Mouse (Mus musculus) liver (tissue): ENCODE measurements around the gene Sass6.
"Not testable (repeated sequence)": the region's sequence is repeated elsewhere in the genome, so short reads cannot be mapped to it uniquely, and the experiment has no call there.

Source experiments
- DNase-seq: peaks from one replicate; pipeline ENCODE4 v3.0.0-alpha.2; 2020; ENCODE audit warnings: mixed read lengths

Sass6 gene

DNA sequence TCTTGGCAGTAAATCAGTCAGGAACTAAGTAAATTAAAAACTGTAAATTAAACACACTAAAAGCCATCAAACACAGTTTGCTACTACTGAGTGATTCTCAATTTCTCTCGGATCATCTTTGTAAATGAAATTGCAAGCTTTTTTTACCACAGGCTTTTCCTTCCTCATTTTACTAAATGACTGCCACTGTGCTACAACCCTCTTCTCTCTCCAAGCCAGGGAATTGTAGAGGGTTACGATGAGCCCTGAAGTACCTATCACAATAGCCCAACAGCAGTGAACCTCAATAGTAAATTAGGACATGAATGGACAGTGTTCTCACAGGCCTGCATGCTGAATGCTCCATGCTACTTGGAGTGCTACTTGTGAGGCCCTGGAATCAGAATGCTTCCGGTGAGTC is 39.3 kb downstream of the Sass6 start:
- no peak for DNase-seq

DNA sequence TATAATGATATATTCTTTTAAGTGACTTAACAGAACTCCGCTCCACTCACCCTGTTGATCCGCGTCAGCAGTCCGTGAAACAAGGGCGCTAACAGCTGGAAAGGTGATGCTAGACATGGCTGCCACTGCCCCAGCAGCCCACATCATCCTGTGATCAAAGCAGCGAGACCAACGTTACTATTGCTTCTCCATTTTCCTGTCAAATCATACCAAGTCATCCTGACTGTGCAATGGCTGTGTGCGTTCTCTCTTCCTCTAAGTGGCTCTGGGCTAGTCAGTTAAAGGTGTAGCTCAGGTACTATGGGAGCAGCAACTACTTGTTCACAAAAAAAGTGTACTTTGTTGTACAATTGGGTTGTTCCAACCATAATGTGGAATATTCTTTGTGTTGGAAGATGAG is 40.1 kb downstream of the Sass6 start:
- DNase-seq, result no peak

DNA sequence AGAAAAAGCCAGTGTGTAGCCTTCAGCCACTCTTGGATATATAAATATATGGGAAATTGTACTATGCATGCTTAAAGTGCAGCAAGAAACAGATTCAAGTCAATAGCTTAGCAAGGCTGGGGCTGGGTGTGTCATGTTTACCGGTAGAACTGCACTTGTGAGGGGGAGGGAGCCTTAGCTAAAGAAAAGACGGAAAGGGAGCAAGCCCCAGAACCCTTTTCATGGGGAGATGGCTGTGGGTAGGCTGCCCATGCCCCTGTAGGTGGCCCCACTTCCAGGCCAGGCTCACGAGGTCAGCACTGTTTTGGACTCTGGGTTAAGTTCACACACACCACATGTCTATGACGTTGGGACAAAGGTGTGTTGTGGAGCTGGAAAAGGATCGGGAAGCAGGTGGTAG is 41.0 kb downstream of the Sass6 start:
- DNase-seq, result no peak

DNA sequence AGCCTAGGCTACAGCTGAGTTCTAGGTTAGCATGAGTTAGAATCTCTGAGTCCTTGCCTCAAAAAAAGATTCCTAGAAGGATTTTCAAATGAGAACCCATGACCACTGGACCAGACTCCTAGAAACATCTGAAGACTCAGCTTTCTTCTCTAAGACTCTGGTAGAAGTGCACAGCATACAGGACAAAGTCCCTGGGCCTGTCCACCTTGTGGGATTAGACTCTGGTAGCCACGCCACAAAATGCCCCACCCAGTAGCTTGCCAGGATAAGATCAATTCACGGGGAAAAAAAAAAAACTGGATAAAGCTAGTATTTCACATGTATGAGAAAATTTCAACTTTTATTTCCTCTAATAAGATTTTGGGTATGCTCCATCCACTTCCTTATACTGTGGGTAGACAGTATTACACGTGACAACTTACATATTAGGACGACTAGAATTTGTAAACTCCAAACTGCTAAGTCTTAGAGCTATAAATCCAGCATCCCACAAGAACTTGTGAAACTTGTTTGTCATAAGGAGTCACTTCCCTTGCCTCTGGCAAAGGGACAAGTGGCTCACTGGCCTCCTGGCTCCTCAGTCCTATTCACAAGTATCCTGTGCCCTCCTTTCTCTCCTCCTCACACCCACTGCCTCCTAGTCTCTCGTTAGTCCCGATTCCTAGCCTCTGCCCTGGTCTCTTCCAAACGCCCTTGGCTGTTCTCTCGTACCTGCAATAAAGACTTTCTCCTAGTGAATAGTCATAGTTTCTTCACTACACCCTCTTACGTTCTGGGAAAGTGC is 43.1 kb downstream of the Sass6 start:
- DNase-seq, result no peak

DNA sequence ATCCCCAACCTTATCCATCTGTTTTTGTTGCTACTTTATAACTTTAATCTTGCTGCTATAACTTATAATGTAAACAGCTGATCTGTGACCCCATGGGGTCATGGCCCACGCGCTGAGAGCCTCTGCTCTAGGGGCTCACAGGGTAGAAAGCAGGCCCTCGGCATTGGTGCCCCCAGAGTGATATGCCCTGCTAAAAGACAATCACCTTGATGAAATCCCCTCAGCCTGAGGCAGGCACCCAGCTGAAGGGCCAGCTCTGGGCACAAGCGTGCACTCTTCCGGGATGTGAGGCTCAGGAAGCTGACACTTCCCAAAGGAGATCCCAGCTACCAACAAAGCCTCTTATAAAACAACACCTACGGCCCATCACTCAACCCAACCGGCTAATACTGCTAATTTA is 43.8 kb downstream of the Sass6 start:
- no peak for DNase-seq

DNA sequence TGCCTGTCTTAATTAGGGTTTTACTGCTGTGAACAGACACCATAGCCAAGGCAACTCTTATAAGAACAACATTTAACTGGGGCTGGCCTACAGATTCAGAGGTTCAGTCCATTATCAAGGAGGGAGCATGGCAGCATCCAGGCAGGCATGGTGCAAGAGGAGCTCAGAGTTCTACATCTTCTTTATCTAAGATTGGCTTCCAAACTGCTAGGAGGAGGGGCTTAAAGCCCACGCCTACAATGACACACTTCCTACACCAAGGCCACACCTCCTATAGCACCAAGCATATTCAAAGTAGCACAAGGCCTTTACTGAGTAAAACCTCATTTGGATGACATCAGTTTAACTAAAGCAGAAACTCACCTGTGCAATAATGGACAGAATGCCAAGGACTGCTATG is 45.2 kb downstream of the Sass6 start:
- DNase-seq, result no peak

DNA sequence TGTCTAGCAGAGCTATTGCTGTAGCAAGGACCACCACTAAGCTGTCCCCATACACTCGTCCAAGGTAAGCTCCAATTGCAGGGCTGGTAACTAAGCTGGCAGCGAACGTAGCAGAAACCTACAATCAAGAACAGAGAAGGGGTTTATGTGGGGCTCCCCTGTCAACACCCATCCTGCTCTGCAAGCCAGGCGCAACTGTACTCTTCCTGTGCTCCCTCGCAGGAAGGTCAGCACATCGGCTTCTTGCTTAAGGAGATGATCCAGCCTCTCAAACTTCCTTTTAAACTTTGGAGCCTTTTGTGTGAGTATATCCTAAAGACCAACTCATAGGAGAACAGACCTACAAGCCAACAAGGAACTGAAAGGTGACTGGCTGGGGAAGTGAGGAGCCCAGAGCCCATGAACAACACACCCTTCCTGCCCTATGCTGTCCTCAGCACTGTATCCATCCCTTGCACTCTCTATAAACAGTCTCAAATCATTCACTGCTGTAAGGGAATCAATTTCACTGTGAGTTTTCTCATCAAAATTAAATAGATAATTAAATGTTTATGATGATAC is 47.1 kb downstream of the Sass6 start:
- DNase-seq, result no peak

DNA sequence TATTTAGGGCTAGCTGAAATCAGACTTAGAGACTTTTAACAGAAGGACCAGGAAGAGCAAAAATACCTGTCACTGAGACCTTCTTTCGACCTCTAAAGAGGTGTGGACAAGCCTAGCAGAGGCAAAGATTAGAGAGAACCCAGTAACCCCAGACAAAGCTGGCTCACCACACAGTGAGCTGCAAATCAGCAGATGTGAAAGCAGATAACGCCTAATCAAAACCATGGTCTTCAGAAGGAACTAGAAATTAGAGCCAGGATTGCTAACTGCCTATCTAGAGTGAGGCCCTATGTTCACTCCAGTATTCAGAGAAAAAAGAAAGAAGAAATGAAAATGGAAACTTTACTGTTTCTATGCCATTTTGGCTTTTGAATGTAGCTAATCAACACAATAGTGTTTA is 47.6 kb downstream of the Sass6 start:
- no peak for DNase-seq

DNA sequence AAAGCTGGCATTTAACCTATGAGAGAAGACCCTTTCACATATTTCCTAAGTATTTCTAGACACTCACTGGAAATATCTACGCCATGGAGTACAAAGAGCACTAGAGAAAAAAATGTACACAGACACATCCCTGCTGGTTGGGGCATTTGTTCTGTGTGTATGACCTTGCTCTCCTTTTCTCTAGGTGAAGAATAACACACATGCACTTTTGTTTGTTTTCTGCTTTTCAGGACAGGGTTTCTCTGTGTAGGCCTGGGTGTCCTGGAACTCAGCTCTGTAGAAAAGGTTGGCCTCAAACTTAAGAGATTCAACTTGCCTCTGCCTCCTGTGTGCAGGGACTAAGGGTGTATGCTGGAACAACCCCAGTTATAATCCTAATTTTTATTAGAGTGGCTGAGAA is 51.6 kb downstream of the Sass6 start:
- no peak for DNase-seq

DNA sequence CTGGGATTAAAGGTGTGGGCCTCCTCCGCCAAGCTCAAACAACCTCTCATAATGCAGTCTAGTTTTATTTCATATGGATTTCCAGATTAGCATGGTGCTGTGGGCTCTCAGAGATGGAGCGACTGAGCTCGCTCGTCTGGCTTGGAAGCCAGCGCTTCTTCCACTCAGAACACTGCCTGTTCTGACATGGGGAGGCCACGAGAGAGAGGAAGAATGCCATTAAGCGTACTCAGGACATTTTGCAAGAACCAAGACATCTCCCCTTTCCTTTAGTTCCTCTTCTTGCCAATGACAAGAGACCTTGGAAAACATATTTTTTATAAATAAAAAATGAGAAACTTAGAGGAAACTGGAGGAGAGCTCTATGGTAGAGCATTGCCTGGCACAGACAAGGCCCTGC is 54.0 kb downstream of the Sass6 start:
- DNase-seq, result no peak

DNA sequence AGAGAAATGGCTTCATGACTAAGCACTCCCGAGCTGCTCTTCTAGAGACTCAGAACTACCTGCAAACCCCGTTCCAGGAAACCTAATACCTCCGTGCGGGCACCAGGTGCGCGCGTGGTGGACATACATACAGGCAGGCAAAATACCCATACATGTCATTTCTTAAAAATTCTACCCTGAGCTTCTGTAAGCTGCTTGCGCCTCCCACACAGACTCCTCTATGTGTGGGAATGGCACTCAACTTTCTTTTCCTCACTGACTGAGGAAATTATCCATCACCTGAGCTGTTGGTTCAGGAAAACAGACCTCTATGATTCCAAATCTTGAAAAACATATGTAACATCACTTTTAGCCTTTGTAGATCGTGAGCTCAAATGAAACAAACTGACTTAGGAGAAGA is 55.9 kb downstream of the Sass6 start:
- DNase-seq, result no peak

DNA sequence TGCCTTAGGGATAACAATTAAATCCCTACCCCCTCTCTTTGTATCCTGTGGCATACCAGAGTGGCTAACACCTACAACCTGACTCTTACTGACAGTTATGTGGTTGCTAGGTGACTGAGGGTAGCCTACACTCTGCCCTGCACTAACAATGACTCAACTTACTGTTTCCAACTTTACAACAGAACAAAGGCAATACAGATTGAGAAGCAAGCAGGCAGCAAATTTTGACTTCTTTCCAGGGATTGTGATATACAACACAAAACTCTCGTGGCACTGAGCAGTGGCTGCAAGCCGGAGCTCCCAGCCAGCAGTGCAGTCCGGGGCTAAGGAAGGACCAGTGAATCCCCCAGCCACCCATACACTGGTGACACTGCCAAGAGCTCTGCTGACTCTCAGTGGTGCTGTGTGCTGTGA is 57.3 kb downstream of the Sass6 start:
- no peak for DNase-seq

DNA sequence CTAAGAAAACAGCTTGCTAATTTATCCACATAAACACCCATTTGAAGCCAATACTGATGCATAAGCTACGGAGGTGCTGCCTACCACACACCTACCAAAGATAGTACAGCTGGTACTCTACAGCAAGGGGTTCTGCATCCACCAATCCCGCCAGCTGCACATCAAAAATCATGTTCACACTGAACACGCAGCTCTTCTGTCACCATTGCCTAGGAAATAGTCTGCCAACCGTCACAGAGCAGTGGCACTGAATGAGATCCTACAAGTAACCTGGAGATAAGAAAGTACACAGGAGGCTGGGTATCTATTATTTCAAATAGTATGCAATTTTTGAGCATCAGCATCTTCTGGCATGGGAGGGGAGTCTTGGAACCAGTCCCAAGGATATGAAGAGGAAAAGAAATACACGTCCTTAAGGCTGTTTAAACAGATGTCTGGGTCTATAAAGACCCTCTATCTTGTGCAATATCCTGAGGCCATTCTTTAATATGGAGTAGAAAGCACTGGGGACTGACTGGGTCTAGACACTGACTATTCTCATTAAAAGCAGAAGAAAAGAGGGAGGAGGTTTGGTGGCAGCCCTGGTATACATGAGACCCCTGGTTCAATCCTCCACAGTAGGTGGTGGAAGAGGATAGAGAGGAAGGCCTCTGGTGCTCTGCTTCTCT is 58.6 kb downstream of the Sass6 start:
- no peak for DNase-seq

DNA sequence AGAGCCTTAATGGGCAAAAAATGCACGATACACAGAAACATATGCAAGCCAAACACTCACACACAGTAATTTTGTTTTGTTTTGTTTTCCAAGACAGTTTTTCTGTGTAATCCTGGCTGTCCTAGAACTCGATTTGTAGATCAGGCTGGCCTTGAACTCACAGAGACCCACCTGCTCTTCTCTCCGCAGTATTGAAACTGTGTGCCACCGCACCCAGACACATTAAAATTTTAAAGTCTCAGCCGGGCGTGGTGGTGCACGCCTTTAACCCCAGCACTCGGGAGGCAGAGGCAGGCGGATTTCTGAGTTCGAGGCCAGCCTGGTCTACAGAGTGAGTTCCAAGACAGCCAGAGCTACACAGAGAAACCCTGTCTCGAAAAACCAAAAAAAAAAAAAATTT is 59.3 kb downstream of the Sass6 start:
- DNase-seq, result not testable (repeated sequence)

DNA sequence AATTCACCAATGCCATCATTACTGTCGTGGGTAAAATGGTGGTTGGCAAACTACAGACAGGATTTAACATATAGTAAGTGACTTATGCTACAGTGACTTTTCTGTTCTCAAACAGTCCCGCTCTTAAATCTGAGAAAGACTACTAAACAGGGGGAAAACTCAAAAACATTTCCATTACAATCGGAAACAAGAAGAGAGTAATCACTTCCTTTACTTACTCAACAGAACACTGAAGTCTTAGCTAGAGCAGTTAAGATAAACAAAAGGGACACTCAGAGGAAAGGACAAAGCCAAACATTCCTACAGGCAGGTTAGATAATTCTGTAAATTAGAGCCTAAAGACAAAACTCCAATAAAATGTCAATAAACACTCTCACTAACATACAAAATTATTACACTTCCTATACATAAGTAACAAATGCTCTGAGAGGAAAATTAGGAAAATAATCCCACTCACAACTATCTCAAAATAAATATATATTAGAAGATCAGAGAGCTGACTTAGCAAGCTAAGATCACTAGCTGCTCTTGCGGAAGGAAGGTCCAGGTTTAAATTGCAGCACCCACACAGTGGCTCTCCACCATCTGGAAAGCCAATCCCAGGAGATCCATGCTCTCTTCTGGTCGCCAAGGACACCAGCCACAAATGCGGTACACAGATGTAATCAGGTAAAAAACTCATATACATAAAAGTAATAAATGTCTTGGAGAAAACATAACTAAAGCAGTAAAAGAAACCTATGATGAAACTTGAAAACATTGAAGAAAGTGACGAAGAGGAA is 61.6 kb downstream of the Sass6 start:
- DNase-seq, result no peak

DNA sequence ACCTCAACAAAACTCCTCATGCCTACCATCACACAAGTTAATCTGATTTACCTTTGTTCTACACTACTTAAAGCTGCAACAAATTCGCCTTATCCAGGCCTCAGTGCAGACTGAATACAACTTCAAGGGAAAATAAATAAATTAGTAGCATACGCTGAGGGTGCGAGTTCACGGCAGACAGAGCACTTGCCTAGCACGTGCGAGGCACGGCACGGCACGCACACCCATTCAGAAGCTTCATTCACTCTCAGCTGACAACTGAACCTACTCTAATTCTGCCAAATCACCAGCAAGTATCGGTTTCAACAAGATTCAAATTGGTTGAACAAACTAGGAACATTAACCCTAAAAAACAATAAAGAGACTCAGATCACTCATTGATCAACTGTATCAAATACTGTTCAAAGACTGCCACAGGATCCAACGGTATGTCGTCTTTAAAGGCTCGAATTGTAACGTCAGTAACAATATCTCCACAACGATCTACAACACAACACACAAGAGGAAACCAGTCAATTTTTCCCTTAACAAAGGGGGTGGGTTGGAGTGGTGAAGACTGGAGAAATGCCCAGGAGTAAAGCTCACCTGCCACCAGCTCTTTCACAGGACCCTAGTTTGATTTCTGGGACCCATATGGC is 64.3 kb downstream of the Sass6 start:
- no peak for DNase-seq

DNA sequence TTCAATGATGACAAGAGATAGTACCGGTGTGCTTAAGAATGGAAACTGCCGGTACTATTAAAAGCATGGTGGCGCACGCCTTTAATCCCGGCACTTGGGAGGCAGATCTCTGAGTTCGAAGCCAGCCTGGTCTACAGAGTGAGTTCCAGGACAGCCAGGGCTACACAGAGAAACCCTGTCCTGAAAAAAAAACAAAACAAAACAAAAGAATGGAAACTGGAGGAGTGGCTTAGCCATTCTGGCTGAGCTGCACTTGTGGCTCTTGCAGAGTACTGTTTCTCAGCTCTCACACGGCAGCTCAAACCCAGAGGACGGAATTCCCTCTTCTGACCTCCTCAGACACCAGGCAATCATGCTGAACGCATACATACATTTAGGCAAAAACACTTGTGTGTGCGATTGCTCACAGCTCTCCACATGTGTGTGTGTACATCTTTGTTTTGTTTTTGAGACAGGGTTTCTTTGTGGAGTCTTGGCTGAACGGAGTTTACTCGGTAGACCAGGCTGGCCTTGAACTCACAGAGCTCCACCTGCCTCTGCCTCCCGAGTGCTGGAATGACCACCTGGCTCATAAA is 65.2 kb downstream of the Sass6 start:
- no peak for DNase-seq

DNA sequence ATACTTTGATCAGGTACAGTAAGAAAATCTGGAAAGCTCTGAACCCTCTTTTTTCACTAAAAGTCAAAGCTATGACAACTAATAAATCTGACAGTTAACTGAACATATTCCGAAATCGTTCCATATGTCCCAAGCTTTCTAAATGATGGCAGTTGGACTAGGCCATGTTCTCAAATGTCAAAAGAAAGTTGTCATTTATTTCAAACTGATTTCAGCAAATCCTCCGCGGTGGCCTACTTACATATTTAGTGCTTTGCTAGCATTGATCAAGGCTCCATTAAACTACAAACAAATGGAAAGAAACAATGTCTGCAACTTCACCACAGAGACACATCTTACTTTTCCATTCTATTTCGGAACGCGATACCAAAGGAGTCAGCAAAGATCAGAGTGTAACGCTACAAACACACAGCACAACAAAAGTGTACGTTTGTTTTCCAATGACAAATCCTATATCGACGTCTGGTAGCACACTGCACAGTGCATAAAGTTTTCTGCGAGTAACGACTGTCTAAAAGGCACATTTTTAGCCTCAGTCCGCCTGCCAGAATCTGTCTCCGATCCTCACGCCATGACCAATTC is 66.6 kb downstream of the Sass6 start:
- DNase-seq, result no peak

DNA sequence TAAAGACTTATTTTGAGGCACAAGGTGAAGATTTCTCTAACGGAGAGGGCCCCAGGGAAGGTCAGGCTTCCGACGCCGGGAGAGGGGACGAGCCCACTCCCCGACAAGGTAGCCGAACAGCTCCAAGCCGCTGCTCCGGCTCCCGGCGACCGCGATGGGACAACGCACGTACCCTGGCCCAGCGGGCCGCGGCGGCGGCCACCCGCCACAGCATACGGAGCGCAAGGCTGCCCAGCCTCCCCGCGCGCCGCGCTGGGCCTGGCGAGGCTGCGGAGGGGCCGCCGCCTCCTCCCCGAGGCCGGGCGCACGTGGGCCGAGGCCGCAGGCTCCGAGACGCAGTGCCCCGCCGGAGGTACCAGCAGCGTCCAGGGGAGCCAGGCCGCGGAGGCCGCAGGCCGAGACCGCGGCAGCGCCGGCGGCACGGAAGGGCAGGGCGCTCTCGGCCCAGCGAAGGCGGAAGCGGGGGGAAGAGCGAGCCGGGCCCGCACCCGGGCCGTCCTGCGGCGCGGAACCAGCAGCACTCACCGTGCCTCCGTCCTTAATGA is 67.2 kb downstream of the Sass6 start:
- peak; percentile 65 for DNase-seq

DNA sequence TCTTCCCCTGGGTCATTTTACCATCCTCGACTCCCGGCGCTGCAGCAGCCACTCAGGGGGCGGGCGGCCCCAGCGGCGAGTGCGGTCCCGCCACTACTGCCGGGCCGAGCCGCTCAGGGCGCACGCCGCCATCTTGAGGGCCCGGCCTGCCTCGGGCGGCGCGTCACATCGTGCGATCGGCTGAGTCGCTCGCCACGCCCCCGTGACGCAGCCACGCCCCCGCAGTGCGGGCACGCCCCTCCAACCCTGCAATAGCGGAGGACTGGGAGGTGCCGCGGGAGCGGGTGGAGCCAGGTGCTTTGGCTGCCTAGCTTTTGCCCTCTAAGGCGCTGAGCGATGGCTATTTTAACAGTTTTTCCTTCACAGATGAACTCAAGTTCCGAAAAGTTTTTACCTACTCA is 67.7 kb downstream of the Sass6 start, which contains the start of gene Mfsd14a:
Gene Mfsd14a, minus strand, starts transcription at position 215 of the 401 bp plus-strand sequence.
- DNase-seq, result peak; percentile 100

DNA sequence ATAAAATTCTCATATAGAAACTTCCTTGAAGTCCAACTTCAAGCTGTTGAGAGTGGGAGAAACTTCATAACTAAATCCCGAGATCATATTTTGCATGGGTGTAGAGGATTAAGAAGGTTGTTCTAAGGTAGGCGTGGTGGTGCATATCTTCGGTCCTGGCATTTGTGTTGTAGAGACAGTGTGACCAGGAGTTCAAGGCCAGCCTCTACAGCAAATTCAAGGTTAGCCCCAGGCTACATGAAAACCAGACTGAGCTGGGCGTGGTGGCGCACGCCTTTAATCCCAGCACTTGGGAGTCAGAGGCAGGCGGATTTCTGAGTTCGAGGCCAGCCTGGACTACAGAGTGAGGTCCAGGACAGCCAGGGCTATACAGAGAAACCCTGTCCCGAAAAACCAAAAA is 69.5 kb downstream of the Sass6 start:
- not testable (repeated sequence) for DNase-seq
